Mouse (Mus musculus): ENCODE results near the gene Fam207a. TPM values are rescaled to one million over a fixed set of nuclear protein-coding genes. Genes with fewer than 3 reads are reported as not detected.

The Fam207a gene
- polyA plus RNA-seq, 1 experiment: 88.9 TPM

DNA sequence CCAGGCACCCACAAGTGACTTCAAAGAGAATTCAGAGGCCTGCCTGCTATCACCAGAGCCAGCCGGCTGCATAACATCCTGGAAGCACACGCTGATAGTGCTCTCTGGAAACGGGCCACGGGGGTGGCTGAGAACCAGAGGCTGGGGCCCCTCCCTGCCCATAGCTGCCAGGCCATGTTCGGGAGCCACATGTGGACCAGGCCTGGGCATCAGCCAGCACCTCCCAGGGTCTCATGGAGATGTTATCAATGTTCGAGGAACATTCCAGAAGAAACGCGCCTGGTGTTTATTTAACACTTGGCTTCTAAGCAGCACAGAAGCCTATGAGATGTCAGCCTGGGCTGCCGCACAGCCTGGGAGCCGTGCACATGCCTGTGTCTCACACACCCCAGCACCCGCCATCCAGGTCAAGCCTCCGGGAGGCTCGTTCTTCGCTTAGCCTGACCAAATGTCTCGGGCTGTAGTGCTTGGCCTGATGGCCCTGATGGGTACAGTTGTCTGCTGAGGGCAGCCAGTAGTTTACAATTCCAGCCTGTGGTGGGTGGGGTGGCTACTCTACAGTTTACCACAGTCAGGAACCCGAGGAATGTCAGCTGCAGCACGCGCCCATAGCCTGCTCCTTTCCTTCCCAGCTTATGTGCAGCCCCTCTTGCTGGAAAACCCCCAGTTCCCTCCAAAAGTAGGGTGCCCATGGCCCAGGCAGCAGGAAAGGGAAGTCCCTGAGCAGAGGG is 31.2 kb downstream of the Fam207a start:
- Histone ChIP-seq H3K9me3 (peaks cover 12% of the 10 kb centered on the region), H3K27me3 (replicated peaks) (no peaks in the 10 kb centered on the region), H3K4me3 (replicated peaks) (peak overlapping the region; percentile 16), H3K4me1 (peaks cover 77% of the 10 kb centered on the region), H3K36me3 (replicated peaks; ENCODE audit: low read length) (peaks cover 59% of the 10 kb centered on the region)
- TF ChIP-seq FLI1 (IDR thresholded peaks at IDR 0.05; ENCODE audit: low read length) (no peak), GATA1 (IDR thresholded peaks at IDR 0.05; ENCODE audit: borderline replicate concordance, low read length) (no peak)

DNA sequence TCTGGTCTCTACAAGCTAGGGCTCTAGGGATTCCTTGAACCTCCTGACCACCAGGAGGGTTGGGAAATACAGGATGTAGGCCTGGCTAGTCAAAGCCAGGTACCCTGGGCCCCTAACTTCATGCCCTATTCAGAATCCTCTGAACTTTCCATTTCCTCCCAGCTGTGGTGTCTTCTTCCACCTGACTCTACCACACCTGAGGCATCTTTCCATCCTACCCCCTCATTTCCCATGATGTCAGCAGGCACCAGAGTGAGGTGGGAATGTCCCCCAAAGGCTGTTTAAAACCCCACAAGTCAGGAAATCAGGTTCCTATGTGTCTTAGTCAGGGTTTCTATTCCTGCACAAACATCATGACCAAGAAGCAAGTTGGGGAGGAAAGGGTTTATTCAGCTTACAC is 33.8 kb downstream of the Fam207a start:
- Histone ChIP-seq H3K9me3 (peaks cover 5% of the 10 kb centered on the region), H3K4me1 (peaks cover 96% of the 10 kb centered on the region), H3K27me3 (replicated peaks) (no peaks in the 10 kb centered on the region), H3K4me3 (replicated peaks) (no peak overlapping the region), H3K36me3 (replicated peaks; ENCODE audit: low read length) (peaks cover 34% of the 10 kb centered on the region)
- TF ChIP-seq GATA1 (IDR thresholded peaks at IDR 0.05; ENCODE audit: borderline replicate concordance, low read length) (no peak), FLI1 (IDR thresholded peaks at IDR 0.05; ENCODE audit: low read length) (no peak)

DNA sequence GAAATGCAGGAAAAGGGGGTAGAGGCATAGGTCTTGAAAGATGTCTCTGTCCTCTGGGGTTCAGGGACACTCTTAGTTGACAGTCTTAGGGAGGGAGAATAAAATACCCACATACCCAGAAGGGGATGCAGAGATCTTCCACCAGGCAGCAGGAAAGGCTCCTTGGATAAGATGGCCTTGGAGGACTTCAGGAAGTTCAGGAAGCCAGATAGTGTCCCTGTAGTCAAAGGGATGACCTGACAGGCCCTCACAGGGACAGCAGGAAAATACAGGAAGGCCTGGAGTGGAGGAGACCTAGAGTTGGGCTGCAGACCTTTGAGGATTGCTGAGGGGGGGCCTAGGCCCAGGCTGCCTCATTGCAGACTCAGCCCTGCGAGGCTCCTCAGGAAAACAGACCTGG is 35.6 kb downstream of the Fam207a start:
- no peak for TF ChIP-seq FLI1 (IDR thresholded peaks at IDR 0.05; ENCODE audit: low read length)
- no peak; the same call in 2 of the 3 replicates for TF ChIP-seq GATA1 (IDR thresholded peaks at IDR 0.05; ENCODE audit: borderline replicate concordance, low read length)
- Histone ChIP-seq H3K9me3 (peaks cover 5% of the 10 kb centered on the region), H3K36me3 (replicated peaks; ENCODE audit: low read length) (peaks cover 15% of the 10 kb centered on the region), H3K27me3 (replicated peaks) (no peaks in the 10 kb centered on the region), H3K4me1 (peaks cover 93% of the 10 kb centered on the region), H3K4me3 (replicated peaks) (peak overlapping the region; percentile 62)

DNA sequence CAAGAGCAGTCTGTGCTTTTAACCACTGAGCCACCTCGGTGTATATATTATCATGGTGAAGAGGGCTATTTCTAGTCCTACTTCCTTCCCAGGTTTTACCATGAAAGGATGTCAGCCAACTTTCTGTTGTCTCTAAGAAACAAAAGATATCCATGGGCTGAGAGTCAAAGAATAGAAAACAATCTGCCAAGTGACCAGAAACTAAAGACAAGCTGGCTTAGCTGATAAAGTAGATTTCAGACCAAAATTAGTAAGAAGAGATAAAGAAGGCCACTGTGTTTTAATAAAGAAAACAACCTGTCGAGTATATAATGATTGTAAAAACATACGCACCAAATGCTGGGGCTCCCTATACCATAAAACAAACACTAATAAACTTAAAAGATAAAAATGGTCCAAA is 38.7 kb downstream of the Fam207a start:
- Histone ChIP-seq H3K36me3 (replicated peaks; ENCODE audit: low read length) (no peaks in the 10 kb centered on the region), H3K9me3 (peaks cover under 1% of the 10 kb centered on the region; the same call in 1 of the 2 replicates), H3K27me3 (replicated peaks) (peaks cover 4% of the 10 kb centered on the region), H3K4me3 (replicated peaks) (no peak overlapping the region), H3K4me1 (peaks cover 80% of the 10 kb centered on the region)
- TF ChIP-seq FLI1 (IDR thresholded peaks at IDR 0.05; ENCODE audit: low read length): no peak
- TF ChIP-seq GATA1 (IDR thresholded peaks at IDR 0.05; ENCODE audit: borderline replicate concordance, low read length): no peak

DNA sequence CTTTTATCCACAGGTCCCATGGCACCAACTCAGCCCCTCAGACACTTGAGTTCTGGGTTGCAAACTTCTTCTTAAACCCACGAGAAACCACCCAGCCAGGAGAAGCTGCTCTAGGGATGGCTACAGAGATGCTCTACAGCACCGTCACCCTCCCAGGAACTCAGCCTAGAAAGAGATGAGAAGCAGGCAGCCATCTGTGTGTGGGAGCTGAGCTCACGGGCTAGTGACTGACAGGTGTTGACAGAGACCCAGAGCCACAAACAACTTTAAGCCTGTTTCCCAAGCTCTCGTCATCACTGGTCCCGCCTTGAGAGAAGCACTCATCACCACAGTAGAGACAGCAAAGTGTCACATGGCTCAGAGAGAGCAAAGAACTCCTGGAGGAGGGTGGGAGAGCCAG is 43.4 kb downstream of the Fam207a start:
- Histone ChIP-seq H3K36me3 (replicated peaks; ENCODE audit: low read length) (no peaks in the 10 kb centered on the region), H3K4me3 (replicated peaks) (no peak overlapping the region), H3K9me3 (peaks cover 9% of the 10 kb centered on the region; the same call in 1 of the 2 replicates), H3K27me3 (replicated peaks) (peaks cover 25% of the 10 kb centered on the region), H3K4me1 (peaks cover 84% of the 10 kb centered on the region)
- TF ChIP-seq FLI1 (IDR thresholded peaks at IDR 0.05; ENCODE audit: low read length): no peak
- TF ChIP-seq GATA1 (IDR thresholded peaks at IDR 0.05; ENCODE audit: borderline replicate concordance, low read length): no peak

DNA sequence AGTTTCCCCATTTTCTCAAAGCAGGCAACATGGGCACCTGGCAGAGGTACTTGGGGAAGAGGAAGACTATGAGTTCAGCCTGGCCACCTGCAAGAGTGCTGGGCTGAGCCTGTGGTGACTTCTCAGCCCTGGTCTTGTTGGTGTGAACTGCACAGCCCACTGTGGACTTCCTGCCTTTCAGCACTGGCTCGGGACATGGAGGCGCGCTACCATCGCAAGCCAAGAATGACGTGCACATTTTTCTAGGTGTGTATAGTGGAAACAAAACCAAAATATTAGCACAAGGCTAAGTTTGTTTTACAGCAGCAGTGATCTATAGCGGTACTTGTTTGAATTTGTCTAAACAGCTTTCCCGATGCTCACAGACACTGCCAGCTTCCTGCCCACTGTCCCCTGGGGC is 44.1 kb downstream of the Fam207a start:
- Histone ChIP-seq H3K4me1 (peaks cover 83% of the 10 kb centered on the region), H3K4me3 (replicated peaks) (no peak overlapping the region), H3K27me3 (replicated peaks) (peaks cover 32% of the 10 kb centered on the region), H3K9me3 (peaks cover 9% of the 10 kb centered on the region; the same call in 1 of the 2 replicates), H3K36me3 (replicated peaks; ENCODE audit: low read length) (no peaks in the 10 kb centered on the region)
- no peak for TF ChIP-seq GATA1 (IDR thresholded peaks at IDR 0.05; ENCODE audit: borderline replicate concordance, low read length)
- no peak for TF ChIP-seq FLI1 (IDR thresholded peaks at IDR 0.05; ENCODE audit: low read length)

DNA sequence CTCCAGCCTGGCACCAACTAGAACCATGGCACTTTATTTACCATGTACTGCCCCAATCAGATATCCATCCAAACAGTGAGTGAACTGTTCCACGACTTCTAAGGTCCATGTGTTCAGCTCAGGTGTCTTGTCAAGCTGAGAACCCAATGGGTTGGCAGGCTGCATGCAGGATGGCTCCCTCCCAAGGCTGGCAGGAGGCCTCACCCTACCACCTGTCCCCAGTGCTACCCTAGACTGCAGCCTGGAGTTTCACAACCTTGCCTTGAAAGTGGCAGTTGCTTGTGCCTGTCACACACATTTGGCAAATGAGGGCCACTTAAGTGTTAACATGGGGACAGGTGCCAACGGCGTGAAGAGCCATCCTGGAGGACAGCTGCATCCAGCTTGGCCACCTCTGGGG is 44.8 kb downstream of the Fam207a start:
- Histone ChIP-seq H3K36me3 (replicated peaks; ENCODE audit: low read length) (no peaks in the 10 kb centered on the region), H3K4me3 (replicated peaks) (no peak overlapping the region), H3K4me1 (peaks cover 81% of the 10 kb centered on the region), H3K27me3 (replicated peaks) (peaks cover 38% of the 10 kb centered on the region), H3K9me3 (peaks cover 9% of the 10 kb centered on the region; the same call in 1 of the 2 replicates)
- TF ChIP-seq FLI1 (IDR thresholded peaks at IDR 0.05; ENCODE audit: low read length) (no peak), GATA1 (IDR thresholded peaks at IDR 0.05; ENCODE audit: borderline replicate concordance, low read length) (no peak)

DNA sequence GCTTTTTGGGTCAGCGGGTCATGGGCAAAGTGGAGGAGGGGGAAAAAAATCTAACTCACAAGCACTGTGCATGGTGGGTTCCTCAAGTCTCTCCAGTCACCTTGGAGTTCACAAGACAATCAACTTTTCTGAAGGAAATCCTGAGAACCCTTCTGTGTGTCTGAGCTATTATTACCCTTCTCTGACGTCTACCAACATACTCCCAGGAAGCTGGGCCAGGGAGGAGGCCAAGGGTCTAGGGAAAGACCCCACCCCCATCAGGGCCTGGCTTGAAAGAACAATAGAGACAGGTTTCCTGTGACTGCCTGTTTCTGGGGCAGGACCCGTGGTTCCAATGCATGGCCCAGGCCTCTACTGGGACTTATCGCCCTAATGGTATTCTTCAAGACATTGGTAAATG is 46.9 kb downstream of the Fam207a start:
- peaks cover 48% of the 10 kb centered on the region for H3K27me3 ChIP-seq (replicated peaks)
- no peak overlapping the region for H3K4me3 ChIP-seq (replicated peaks)
- peaks cover 75% of the 10 kb centered on the region for H3K4me1 ChIP-seq
- no peaks in the 10 kb centered on the region for H3K36me3 ChIP-seq (replicated peaks; ENCODE audit: low read length)
- TF ChIP-seq FLI1 (IDR thresholded peaks at IDR 0.05; ENCODE audit: low read length) (no peak), GATA1 (IDR thresholded peaks at IDR 0.05; ENCODE audit: borderline replicate concordance, low read length) (no peak)
- H3K9me3 ChIP-seq: peaks cover 17% of the 10 kb centered on the region

DNA sequence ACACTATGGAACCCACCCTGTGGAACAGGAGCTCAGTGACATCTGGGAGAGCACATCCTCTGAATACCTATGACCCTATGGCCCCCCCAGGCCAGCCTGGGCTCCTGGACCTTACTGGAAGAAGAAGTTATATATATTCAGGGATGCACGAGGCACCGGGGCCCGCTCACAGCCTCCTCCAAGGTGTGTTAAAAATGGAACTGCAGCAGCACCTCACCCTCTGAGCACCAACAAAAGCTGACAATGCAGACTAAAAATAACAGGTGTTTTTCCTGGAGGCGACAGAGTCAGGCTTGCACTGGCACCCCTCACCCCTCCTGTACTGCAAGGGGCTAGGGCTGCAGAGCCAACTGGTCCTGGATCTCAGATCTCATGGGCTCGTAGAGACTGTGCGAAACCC is 48.2 kb downstream of the Fam207a start:
- peaks cover 17% of the 10 kb centered on the region for H3K9me3 ChIP-seq
- peaks cover 58% of the 10 kb centered on the region for H3K27me3 ChIP-seq (replicated peaks)
- H3K4me3 ChIP-seq (replicated peaks): no peak overlapping the region
- no peak for TF ChIP-seq FLI1 (IDR thresholded peaks at IDR 0.05; ENCODE audit: low read length)
- TF ChIP-seq GATA1 (IDR thresholded peaks at IDR 0.05; ENCODE audit: borderline replicate concordance, low read length): no peak
- peaks cover 72% of the 10 kb centered on the region for H3K4me1 ChIP-seq
- H3K36me3 ChIP-seq (replicated peaks; ENCODE audit: low read length): no peaks in the 10 kb centered on the region

DNA sequence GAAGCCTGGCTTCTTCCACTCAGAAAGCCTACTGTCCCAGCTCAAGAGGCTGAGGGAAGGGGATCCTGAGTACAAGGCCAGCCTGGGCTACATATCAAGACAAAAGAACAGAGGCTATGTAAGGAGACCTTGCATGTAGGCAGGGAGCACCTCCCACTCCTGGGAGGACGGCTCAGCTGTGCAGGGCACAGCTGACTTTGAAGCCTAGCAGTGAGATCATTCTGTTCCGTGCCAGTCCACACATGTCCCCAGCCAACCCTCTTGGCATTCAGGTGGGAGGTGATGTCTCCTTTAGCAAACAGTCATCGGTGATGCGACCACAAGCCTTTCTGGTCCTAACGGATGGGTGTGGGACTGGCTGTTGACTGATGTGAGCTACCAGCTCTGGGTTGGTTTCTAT is 49.7 kb downstream of the Fam207a start:
- peaks cover 17% of the 10 kb centered on the region for H3K9me3 ChIP-seq
- no peaks in the 10 kb centered on the region for H3K36me3 ChIP-seq (replicated peaks; ENCODE audit: low read length)
- H3K27me3 ChIP-seq (replicated peaks): peaks cover 59% of the 10 kb centered on the region
- H3K4me1 ChIP-seq: peaks cover 61% of the 10 kb centered on the region
- H3K4me3 ChIP-seq (replicated peaks): no peak overlapping the region
- TF ChIP-seq FLI1 (IDR thresholded peaks at IDR 0.05; ENCODE audit: low read length): no peak
- no peak for TF ChIP-seq GATA1 (IDR thresholded peaks at IDR 0.05; ENCODE audit: borderline replicate concordance, low read length)

All from megakaryocyte, embryonic 14.5 days (primary cell).